Mouse (Mus musculus) lung, postnatal 0 days (tissue): ENCODE data around the gene Eea1.

Source experiments
- CTCF ChIP-seq: IDR thresholded peaks from 2 replicates; pipeline ENCODE4 v1.5.1; 2016; ENCODE audit warnings: antibody characterized with exemption, mild to moderate bottlenecking
- EP300 ChIP-seq: IDR thresholded peaks from 2 replicates; pipeline ENCODE4 v1.6.1; 2016; ENCODE audit warnings: antibody characterized with exemption, mild to moderate bottlenecking, control low read depth

GRCm38 (mm10) chr10:95964679-95965078 is 24.2 kb downstream of the Eea1 start:
- TF ChIP-seq CTCF (no peak), EP300 (no peak)
